Mouse (Mus musculus) subcutaneous adipose tissue, adult 2 months (tissue): ENCODE measurements around the gene Golga5. TPM values are rescaled to one million over a fixed set of nuclear protein-coding genes. Genes with fewer than 3 reads are reported as not detected.

Experiments used
- polyA plus RNA-seq: library from polyadenylated mRNA; depleted of rRNA; stranded (reverse); fragments of >200 nt; gene quantifications from 2 replicates; pipeline ENCODE4 v1.2.3, GENCODE M21; 2012; ENCODE audit warnings: low replicate concordance; rRNA removed

Gene Golga5
- polyA plus RNA-seq, result 14.1 and 17.2 TPM in 2 replicates

GRCm38 (mm10) chr12:102468894-102469764, at the start of gene Golga5:
TSS of gene Golga5 (plus strand) at chr12:102469135.

DNA sequence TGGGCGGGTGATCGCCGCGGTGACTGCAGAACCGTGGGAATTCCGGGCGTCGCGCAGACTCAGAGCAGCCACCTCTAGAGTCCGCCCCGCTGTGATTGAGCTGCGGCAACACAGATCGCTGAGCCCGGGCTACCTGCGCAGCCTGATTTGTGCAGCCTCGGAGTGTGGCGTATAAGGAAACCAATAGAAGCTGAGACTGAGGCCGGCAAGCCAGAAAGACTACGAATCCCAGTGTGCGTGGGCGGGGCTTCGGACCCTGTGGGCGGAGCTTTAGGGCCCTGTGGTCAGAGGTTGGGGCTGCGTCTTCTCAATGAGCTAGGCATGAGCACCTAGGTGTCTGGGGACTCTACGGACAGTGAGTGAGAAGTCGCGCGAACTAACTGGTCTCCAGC, 29.3 kb upstream of the Golga5 start, which contains the start of gene Lgmn:
Lgmn (minus strand) TSS at position 182 of the 392 bp plus-strand sequence.

Other genes with a start within 250 kb of the Golga5 start
- 16.9 and 20.0 TPM in 2 replicates for gene Rin3, start 186.1 kb upstream of the Golga5 start, polyA plus RNA-seq
- gene Lgmn, start 29.3 kb upstream of the Golga5 start, polyA plus RNA-seq, result 126 and 143 TPM in 2 replicates
- 0.32 TPM in 1 of 2 replicates, not detected in the other for gene Chga, start 85.8 kb downstream of the Golga5 start, polyA plus RNA-seq
- 56.8 and 72.6 TPM in 2 replicates for gene Itpk1, start 235.8 kb downstream of the Golga5 start, polyA plus RNA-seq